Mouse (Mus musculus) liver, embryonic 14.5 days (tissue): ENCODE data around the gene Gm37240.

Experiments
- CTCF ChIP-seq: IDR thresholded peaks from 2 replicates; pipeline ENCODE4 v1.5.1; 2016; ENCODE audit warnings: antibody characterized with exemption, low read depth, control low read depth
- EP300 ChIP-seq: IDR thresholded peaks from 2 replicates; pipeline ENCODE4 v1.6.1; 2016; ENCODE audit warnings: antibody characterized with exemption, low read depth

DNA sequence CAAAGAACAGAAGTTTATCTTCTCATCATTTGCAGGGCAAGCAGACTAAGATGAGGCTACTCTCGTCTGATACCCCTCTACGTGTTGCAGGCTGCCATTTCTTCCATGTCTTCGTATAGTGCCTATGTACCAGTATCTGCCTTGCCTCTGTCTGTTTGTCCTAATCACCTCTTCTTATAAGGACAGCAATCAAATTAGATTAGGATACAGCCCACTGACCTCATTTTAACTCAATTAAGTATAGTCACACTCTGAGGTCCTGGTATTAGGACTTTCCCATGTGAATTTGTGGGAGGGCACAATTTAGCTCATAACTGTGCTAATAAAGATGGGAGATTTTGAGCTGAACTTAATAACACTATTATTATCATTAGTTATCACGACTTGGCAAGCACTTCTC, 738.5 kb downstream of the Gm37240 start:
- TF ChIP-seq CTCF (no peak), EP300 (no peak)
